Mouse (Mus musculus): ENCODE data around the gene Trim2. TPM values are rescaled to one million over a fixed set of nuclear protein-coding genes. Genes with fewer than 3 reads are reported as not detected.

Gene Trim2
- polyA plus RNA-seq, 1 experiment: 10.2 TPM

GRCm38 (mm10) chr3:84344725-84345645 lies 38.3 kb upstream of the Trim2 start:
- H3K27ac ChIP-seq (ENCODE audit: control insufficient read depth, insufficient read depth, low read depth, low read length, poor library complexity): no peak overlapping the region
- peaks cover 4% of the 10 kb centered on the region; the same call in 1 of the 2 replicates for H3K4me1 ChIP-seq (ENCODE audit: control insufficient read depth, insufficient read depth, low read length)
- TF ChIP-seq POLR2A (IDR thresholded peaks at IDR 0.05; ENCODE audit: borderline replicate concordance, control insufficient read depth, low read depth, low read length): no peak
- peak; percentile 84 for TF ChIP-seq CTCF (IDR thresholded peaks at IDR 0.05; ENCODE audit: control insufficient read depth, insufficient read depth, low read length)
- WGBS: 6% methylated on average over 28 of the region's 28 CpGs
- peak overlapping the region; percentile 71 for H3K4me3 ChIP-seq (replicated peaks; ENCODE audit: control insufficient read depth, low read depth, low read length)

DNA sequence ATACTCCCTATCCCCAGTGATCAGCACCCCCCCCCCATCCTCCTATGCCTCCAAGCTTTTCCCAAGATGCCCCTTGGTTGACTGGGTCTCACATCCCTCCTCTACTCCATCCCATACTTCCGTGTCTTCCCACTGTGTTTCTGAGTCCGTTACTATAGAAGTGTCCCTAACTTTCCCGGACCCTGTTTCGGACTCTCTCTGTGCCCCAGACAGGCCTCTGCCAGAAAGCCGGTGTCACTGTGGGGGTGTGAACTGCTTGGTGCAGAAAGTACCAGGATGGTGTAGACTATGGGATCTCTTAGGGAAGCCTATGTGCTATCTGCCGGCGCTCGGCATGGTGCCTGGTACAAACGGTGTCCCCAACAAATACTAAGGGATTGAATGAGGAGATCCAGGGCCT lies 36.4 kb upstream of the Trim2 start:
- H3K27ac ChIP-seq (ENCODE audit: control insufficient read depth, insufficient read depth, low read depth, low read length, poor library complexity): no peak overlapping the region
- H3K4me3 ChIP-seq (replicated peaks; ENCODE audit: control insufficient read depth, low read depth, low read length): no peak overlapping the region
- WGBS: 93% methylated on average over 9 of the region's 9 CpGs
- no peak for TF ChIP-seq CTCF (IDR thresholded peaks at IDR 0.05; ENCODE audit: control insufficient read depth, insufficient read depth, low read length)
- no peak for TF ChIP-seq POLR2A (IDR thresholded peaks at IDR 0.05; ENCODE audit: borderline replicate concordance, control insufficient read depth, low read depth, low read length)
- H3K4me1 ChIP-seq (ENCODE audit: control insufficient read depth, insufficient read depth, low read length): peaks cover 3% of the 10 kb centered on the region; the same call in 1 of the 2 replicates

DNA sequence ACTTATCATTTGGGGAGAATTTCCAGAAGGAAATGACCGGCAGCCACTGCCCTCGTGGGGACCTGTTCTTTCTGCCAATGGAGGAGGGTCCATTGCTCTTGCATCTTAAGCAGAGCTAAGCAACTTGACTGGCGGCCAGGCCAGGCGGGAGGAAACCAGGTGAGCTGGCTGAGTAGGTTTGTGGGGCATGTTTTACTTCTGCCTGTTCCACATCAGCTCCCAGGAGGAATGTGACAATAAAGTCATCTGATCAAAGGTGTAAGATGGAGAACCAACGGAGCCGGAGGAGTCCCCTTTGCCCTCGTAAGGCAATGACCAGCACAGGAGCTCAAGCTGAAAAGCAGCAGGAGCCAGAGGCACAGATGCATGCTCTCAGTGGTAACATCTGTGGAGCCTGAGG lies 35.1 kb upstream of the Trim2 start:
- H3K27ac ChIP-seq (ENCODE audit: control insufficient read depth, insufficient read depth, low read depth, low read length, poor library complexity): no peak overlapping the region
- H3K4me3 ChIP-seq (replicated peaks; ENCODE audit: control insufficient read depth, low read depth, low read length): no peak overlapping the region
- peaks cover 3% of the 10 kb centered on the region; the same call in 1 of the 2 replicates for H3K4me1 ChIP-seq (ENCODE audit: control insufficient read depth, insufficient read depth, low read length)
- 89% methylated on average over 7 of the region's 7 CpGs for WGBS
- TF ChIP-seq CTCF (IDR thresholded peaks at IDR 0.05; ENCODE audit: control insufficient read depth, insufficient read depth, low read length) (no peak), POLR2A (IDR thresholded peaks at IDR 0.05; ENCODE audit: borderline replicate concordance, control insufficient read depth, low read depth, low read length) (no peak)

- no peak for TF ChIP-seq CTCF (IDR thresholded peaks at IDR 0.05; ENCODE audit: control insufficient read depth, insufficient read depth, low read length)
- TF ChIP-seq POLR2A (IDR thresholded peaks at IDR 0.05; ENCODE audit: borderline replicate concordance, control insufficient read depth, low read depth, low read length): no peak
- H3K4me3 ChIP-seq (replicated peaks; ENCODE audit: control insufficient read depth, low read depth, low read length): peak overlapping the region; percentile 66
- H3K27ac ChIP-seq (ENCODE audit: control insufficient read depth, insufficient read depth, low read depth, low read length, poor library complexity): peak overlapping the region; percentile 20
- 4% methylated on average over 11 of the region's 11 CpGs for WGBS
- H3K4me1 ChIP-seq (ENCODE audit: control insufficient read depth, insufficient read depth, low read length): peaks cover 2% of the 10 kb centered on the region; the same call in 1 of the 2 replicates
Observed at GRCm38 (mm10) chr3:84337585-84337984, 30.9 kb upstream of the Trim2 start.

- TF ChIP-seq CTCF (IDR thresholded peaks at IDR 0.05; ENCODE audit: control insufficient read depth, insufficient read depth, low read length) (no peak), POLR2A (IDR thresholded peaks at IDR 0.05; ENCODE audit: borderline replicate concordance, control insufficient read depth, low read depth, low read length) (no peak)
- 81% methylated on average over 12 of the region's 12 CpGs for WGBS
- no peak overlapping the region for H3K27ac ChIP-seq (ENCODE audit: control insufficient read depth, insufficient read depth, low read depth, low read length, poor library complexity)
- peaks cover 2% of the 10 kb centered on the region; the same call in 1 of the 2 replicates for H3K4me1 ChIP-seq (ENCODE audit: control insufficient read depth, insufficient read depth, low read length)
- H3K4me3 ChIP-seq (replicated peaks; ENCODE audit: control insufficient read depth, low read depth, low read length): no peak overlapping the region
Observed at GRCm38 (mm10) chr3:84336342-84336741, 29.7 kb upstream of the Trim2 start.

GRCm38 (mm10) chr3:84335421-84336073 lies 28.9 kb upstream of the Trim2 start:
- WGBS: 46% methylated on average over 8 of the region's 8 CpGs
- Histone ChIP-seq H3K4me1 (ENCODE audit: control insufficient read depth, insufficient read depth, low read length) (peaks cover 2% of the 10 kb centered on the region; the same call in 1 of the 2 replicates), H3K4me3 (replicated peaks; ENCODE audit: control insufficient read depth, low read depth, low read length) (no peak overlapping the region), H3K27ac (ENCODE audit: control insufficient read depth, insufficient read depth, low read depth, low read length, poor library complexity) (no peak overlapping the region)
- no peak for TF ChIP-seq CTCF (IDR thresholded peaks at IDR 0.05; ENCODE audit: control insufficient read depth, insufficient read depth, low read length)
- TF ChIP-seq POLR2A (IDR thresholded peaks at IDR 0.05; ENCODE audit: borderline replicate concordance, control insufficient read depth, low read depth, low read length): no peak

- WGBS: 20% methylated on average over 20 of the region's 20 CpGs
- Histone ChIP-seq H3K4me1 (ENCODE audit: control insufficient read depth, insufficient read depth, low read length) (peaks cover 2% of the 10 kb centered on the region; the same call in 1 of the 2 replicates), H3K27ac (ENCODE audit: control insufficient read depth, insufficient read depth, low read depth, low read length, poor library complexity) (no peak overlapping the region), H3K4me3 (replicated peaks; ENCODE audit: control insufficient read depth, low read depth, low read length) (peak overlapping the region; percentile 14)
- TF ChIP-seq POLR2A (IDR thresholded peaks at IDR 0.05; ENCODE audit: borderline replicate concordance, control insufficient read depth, low read depth, low read length) (no peak), CTCF (IDR thresholded peaks at IDR 0.05; ENCODE audit: control insufficient read depth, insufficient read depth, low read length) (no peak)
Observed at GRCm38 (mm10) chr3:84334771-84335420, 28.2 kb upstream of the Trim2 start.

Measured in bone marrow, adult 2 months (tissue).